Mouse (Mus musculus) urinary bladder, postnatal 36 days (tissue): ENCODE measurements around the gene Neu3.
"Not testable (repeated sequence)": the region's sequence is repeated elsewhere in the genome, so short reads cannot be mapped to it uniquely, and the experiment has no call there.

ENCODE experiments used
- DNase-seq, 2 experiments: peaks; one replicate each; pipeline ENCODE4 v3.0.0; 2022; ENCODE audit warnings: low spot score in 2 of 2, mixed read lengths in 1 of 2

Gene Neu3

DNA sequence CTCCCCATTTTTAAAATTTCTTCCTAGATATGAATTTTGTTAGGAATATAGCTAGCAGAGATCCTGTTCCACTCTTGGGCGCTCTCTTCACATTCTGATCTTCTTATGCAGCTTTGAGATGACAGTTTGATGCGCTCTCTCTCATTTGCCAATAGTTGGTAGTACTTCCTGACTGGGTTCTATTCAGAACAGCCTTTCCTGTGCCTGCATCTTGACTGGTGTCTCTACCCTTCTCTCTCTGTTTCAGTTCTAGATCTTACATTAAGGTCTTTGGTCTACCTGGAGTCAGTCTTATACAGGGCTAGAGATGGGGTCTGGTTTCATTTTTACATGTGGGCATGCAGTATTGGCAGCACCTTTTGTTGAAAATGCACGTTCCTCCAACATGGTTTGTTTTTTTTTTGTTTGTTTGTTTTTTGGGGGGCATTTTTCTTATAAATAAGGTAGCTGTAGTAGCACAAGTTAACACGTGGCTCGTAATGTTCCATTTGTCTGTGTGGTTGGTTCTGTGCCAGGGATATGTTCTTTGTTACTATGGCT, 6.2 kb upstream of the Neu3 start:
- DNase-seq = no peak

- DNase-seq = no peak
These were observed 5.6 kb upstream of the Neu3 start for GRCm38 (mm10) chr7:99833846-99834222.

- DNase-seq = no peak
These were observed 5.1 kb upstream of the Neu3 start for GRCm38 (mm10) chr7:99833115-99833845.

DNA sequence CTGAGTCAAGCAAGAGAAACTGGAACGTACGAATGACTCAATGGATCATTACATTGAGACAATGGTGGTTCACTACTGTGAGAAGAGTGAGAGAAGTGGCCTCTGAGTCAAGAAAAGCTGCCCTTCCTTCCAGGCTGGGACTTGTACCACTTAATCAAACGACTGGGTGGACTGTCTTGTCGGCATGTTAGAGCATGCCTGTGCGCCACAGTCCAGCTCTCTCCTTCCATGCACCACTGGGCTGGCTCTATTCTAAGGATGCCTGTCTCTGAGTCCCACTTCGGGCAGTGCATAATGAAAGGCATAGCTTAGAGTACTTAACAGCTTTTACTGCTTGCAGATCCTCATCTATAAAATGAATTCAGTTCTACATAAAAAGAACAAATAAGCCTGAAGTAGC, 2.1 kb downstream of the Neu3 start:
- no peak for DNase-seq

- DNase-seq = no peak
These were observed 2.7 kb downstream of the Neu3 start for GRCm38 (mm10) chr7:99825511-99825910.

DNA sequence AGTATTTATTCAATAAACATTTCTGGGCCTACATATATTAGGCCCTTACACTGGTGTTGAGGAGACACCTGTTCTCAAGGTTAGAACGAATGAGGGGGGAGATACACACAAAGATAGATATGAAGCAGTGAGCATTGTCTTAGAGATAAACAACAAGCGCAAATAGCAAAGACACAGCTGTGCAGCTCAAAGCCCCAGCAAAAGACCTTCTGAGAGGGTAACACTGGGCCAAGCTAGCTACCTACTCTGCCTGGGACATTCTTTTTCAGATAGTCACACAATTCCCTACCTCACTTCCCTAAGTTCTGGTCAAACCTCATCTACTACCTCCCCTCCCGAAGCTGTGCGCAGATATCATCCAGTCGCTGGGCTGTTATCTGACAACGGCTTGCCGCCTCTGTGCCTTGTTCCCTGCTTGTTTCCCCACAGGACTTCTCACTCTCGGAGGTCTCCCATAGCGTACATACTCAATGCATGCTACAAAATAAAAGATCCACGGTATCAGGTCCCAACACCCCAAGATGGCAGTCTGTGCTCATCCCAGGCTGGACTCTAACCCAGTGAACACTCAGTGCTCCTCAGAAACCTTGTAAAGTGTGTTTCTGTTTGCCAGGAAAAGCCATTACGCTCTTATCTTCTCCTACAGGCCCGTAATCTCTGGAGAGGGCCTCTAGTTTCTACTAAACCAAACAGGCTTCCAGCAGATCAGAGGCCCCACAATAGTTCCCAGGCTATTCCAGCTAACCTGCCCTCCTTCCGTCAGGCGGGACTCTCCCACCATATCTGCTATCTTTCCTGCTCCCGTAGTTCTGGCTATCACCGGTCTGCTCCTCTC, 3.4 kb downstream of the Neu3 start:
- DNase-seq = no peak

- no peak for DNase-seq
These were observed 5.1 kb downstream of the Neu3 start for GRCm38 (mm10) chr7:99823045-99823663.

DNA sequence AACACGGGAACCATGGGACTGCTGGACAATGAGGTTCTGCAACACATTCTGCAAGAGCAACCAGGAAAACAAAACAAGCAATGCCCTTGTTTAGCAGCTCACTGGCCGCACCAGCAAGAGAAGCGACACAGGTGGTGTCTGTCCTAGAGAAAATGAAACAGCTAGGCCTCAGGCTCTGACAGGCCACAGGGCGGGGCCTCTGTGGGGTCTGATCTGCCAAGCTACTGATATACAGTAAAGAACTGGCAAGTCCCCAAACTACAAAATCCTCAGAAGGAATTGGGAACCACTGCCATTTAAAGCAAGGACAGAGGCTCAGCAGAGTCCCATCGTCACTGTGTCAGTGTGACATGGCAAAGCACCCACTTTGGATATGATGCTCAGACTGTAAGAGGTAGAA, 5.8 kb downstream of the Neu3 start:
- no peak for DNase-seq

GRCm38 (mm10) chr7:99821953-99822352, 6.3 kb downstream of the Neu3 start:
- no peak for DNase-seq

DNA sequence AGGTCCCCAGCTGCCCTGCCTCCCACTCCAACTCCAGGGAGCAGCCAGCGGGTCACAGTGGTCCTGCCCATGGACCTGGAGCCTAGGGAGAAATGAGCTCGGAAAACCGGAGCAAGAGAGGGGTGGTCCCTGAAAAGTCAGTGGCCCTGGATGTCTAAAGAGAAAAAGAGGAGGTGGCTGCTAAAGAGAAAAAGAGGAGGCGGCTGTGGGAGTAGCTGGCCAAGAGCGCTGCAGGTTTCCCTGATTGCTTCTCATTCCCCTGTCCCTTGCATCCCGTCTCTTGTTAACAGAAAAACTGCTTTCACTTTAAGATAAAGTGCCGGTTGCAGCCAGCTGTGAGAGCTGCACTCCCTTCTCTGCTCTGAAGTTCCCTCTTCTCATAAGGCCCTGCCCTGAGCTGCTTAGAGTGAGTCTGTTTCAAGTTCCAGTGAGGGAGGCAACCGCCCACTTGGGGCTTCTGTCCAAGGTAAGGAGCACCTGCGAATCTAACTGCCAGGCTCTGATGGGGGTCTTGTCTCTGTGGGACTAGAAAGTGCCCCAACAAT, 10.0 kb downstream of the Neu3 start:
- DNase-seq = not testable (repeated sequence)

GRCm38 (mm10) chr7:99813394-99813793, 14.8 kb downstream of the Neu3 start:
- peak in 1 of 2 experiments; percentile 43 for DNase-seq

GRCm38 (mm10) chr7:99811661-99812060, 16.6 kb downstream of the Neu3 start:
- DNase-seq = no peak

GRCm38 (mm10) chr7:99810814-99811213, 17.4 kb downstream of the Neu3 start:
- DNase-seq = no peak

DNA sequence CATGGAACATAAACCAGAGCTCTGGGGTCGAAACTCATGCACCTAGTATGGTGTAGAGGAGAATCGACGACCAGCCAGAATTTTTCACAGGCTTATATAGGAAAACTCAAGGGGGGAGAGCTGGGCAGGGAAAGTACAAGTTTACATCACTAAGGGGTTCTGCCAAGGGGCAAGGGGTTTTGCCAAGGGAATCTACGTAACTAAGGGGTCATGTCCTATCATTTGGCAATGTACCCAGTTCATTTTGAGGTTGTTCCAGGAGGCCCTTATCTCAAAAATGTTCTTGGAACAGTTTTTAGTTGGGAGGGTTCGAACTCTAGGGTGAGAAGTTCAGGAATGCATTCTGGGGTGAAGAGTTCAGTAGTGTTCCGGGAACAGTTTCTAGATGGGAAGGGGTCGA, 21.2 kb downstream of the Neu3 start:
- not testable (repeated sequence) for DNase-seq

GRCm38 (mm10) chr7:99805340-99805739, 22.9 kb downstream of the Neu3 start:
- no peak for DNase-seq

DNA sequence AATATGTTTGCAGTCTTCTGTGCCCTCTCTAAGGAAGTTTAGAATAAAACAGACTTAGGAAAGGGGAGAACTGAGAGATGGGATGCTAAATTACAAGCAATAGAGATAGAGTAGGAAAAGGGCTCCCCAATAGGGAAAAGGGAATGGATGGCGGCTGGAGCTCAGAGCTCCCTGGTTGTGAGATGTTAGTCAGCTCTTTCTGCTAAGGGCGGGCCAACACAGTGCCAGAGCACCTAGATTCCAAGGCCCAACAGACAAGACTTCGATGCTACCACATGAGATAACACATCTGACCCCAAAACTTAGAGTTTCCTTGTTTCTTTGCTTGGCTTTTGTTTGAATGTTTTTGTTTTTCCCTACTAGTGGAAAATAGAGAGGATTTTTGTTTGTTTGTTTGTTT, 24.2 kb downstream of the Neu3 start:
- not testable (repeated sequence) for DNase-seq

GRCm38 (mm10) chr7:99803535-99803934, 24.7 kb downstream of the Neu3 start:
- no peak for DNase-seq

DNA sequence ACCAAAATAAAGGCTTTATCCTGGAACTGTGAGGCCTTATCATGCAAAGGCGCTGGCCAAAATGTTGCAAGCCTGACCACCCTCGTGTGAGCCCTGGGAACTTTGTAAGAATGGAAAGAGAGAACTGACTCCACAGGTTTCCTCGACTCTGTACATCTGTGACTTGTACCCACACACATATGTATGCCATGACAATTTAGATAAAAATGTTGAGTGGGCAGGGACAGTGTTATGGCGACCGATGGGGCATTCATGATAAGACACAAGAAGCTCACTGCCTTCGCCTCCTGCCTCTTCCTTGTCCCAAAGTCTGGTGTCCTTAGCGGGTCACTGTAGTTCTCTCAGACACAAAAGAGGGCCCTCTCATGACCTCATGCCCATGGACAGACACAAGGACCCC, 29.1 kb downstream of the Neu3 start:
- DNase-seq = no peak

DNA sequence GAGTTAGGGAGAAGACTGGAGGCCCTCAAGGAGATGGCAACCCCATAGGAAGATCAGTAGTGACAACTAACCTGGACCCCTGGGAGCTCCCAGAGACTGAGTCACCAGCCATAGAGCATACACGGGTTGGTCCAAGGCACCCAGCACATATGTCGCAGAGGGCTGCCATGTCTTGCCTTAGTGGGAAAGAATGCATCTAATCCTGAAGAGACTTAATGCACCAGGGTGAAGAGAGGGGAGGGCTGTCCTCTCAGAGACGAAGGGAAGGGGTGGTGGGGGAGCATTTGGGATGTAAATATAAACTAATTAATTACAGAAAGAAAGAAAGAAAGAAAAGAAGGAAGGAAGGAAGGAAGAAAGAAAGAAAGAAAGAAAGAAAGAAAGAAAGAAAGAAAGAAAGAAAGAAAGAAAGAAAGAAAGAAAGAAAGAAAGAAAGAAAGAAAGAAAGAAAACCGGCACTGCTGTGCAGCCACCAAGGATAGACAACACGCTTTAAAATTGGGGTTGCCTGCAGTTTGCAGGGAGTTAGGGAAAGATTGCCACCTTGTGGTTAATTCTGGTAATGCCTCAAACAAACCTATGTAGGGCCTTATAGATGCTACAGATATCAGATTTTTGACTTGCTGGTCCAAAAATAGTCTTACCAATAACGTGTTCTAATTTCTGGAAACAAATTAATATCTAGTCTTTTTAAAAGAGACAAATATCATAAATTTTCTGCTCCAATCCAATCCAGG, 30.1 kb downstream of the Neu3 start:
- DNase-seq = no peak

GRCm38 (mm10) chr7:99797261-99797660, 31.0 kb downstream of the Neu3 start:
- no peak for DNase-seq

DNA sequence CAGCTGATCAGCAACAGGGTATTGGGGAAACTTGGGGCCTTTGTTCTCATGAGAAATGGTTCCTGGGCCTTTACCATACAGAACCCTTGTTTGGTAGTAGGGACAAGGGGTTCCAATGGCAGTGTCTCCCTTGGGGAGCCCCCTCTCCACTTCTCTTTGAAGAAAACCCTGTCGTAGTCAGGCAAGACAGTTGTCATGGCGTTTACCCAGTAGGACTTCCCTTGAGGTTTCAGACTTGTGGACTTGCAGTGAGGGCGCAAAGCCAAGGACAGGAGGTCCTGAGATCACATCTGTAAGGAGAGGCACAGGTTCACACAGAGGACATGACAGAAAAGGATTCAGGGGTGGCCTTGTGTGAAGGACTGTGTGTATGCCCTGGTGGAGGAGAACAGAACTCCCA, 31.7 kb downstream of the Neu3 start:
- DNase-seq = no peak
